Mouse (Mus musculus) liver, postnatal 0 days (tissue): Measurements from ENCODE around the gene Pwwp2a. TPM values are rescaled to one million over a fixed set of nuclear protein-coding genes. Genes with fewer than 3 reads are reported as not detected.

Experiments used
- ATAC-seq: fragments of 200-750 bp; cut with Nextera tagmentation; 2 replicates; pipeline ENCODE4 v1.8.0; 2017; ENCODE audit warnings: mild to moderate bottlenecking, moderate library complexity
- DNase-seq: peaks from one replicate; pipeline ENCODE4 v3.0.0-alpha.2; 2016
- H3K27ac ChIP-seq: fragments of 300-500 bp; sonication (generic); 2 replicates; pipeline ENCODE4 v1.5.1; 2014; ENCODE audit warnings: antibody characterized with exemption, moderate library complexity, mild to moderate bottlenecking, low read depth
- H3K27me3 ChIP-seq: fragments of 300-500 bp; sonication (generic); 2 replicates; pipeline ENCODE4 v1.6.1; 2014; ENCODE audit warnings: low read length, control low read depth, mixed read lengths; ENCODE audit not compliant: insufficient read depth
- H3K36me3 ChIP-seq: fragments of 300-500 bp; sonication (generic); replicated peaks from 2 replicates; pipeline ENCODE4 v1.6.1; 2014; ENCODE audit warnings: mild to moderate bottlenecking, control low read depth, low read length, moderate library complexity, mixed read lengths; ENCODE audit not compliant: insufficient read depth
- H3K4me1 ChIP-seq: fragments of 300-500 bp; sonication (generic); 2 replicates; pipeline ENCODE4 v1.6.1; 2014; ENCODE audit warnings: antibody characterized with exemption, mild to moderate bottlenecking, control low read depth; ENCODE audit not compliant: insufficient read depth
- H3K4me2 ChIP-seq: fragments of 300-500 bp; sonication (generic); 2 replicates; pipeline ENCODE4 v1.6.1; 2014; ENCODE audit warnings: low read depth, mild to moderate bottlenecking, low read length, moderate library complexity, mixed read lengths
- H3K4me3 ChIP-seq: fragments of 300-500 bp; sonication (generic); 2 replicates; pipeline ENCODE4 v1.5.1; 2014; ENCODE audit warnings: low read depth, low read length
- H3K9ac ChIP-seq: fragments of 300-500 bp; sonication (generic); replicated peaks from 2 replicates; pipeline ENCODE4 v1.6.1; 2014; ENCODE audit warnings: mild to moderate bottlenecking, moderate library complexity
- H3K9me3 ChIP-seq: fragments of 300-500 bp; sonication (generic); 2 replicates; pipeline ENCODE4 v1.6.1; 2016; ENCODE audit warnings: mild to moderate bottlenecking, control low read depth, low read length, mixed read lengths
- CTCF ChIP-seq: sonication (generic); IDR thresholded peaks from 2 replicates; pipeline ENCODE4 v1.5.1; 2016; ENCODE audit warnings: antibody characterized with exemption, low read depth
- EP300 ChIP-seq: IDR thresholded peaks from 2 replicates; pipeline ENCODE4 v1.6.1; 2016; ENCODE audit warnings: antibody characterized with exemption, low read depth, mild to moderate bottlenecking
- WGBS: fragments of 180-500 bp; shearing (Covaris S2); extraction: QIAGEN DNeasy Blood & Tissue Kit; methylation state at CpG from one replicate; pipeline ENCODE4 v1.1.7; 2014; ENCODE audit not compliant: insufficient replicate concordance; 5-methylcytosine and 5-hydroxymethylcytosine counted together
- polyA plus RNA-seq: library from polyadenylated mRNA; unstranded; fragments of >200 nt; fragmentation: Nextera tagmentation; extraction: Ambion mirVana; gene quantifications from 2 replicates; pipeline ENCODE4 v1.2.1, GENCODE M21; 2015

Pwwp2a gene
- polyA plus RNA-seq, 1 experiment from 2014 or later: 6.9 TPM

GRCm38 (mm10) chr11:43767749-43768148 lies 86.0 kb downstream of the Pwwp2a start:
- 66% methylated on average over 11 of the region's 11 CpGs for WGBS
- ATAC-seq: no peak
- no peak overlapping the region for H3K9ac ChIP-seq

GRCm38 (mm10) chr11:43770110-43770509 lies 88.3 kb downstream of the Pwwp2a start:
- WGBS: 67% methylated on average over 4 of the region's 4 CpGs
- Histone ChIP-seq H3K4me1 (no peaks in the 10 kb centered on the region), H3K27me3 (0 out of 2 replicates have a peak, but pooled peaks cover under 1% of the 10 kb centered on the region), H3K36me3 (no peaks in the 10 kb centered on the region), H3K27ac (no peak overlapping the region), H3K4me3 (no peak overlapping the region), H3K9ac (no peak overlapping the region), H3K9me3 (no peaks in the 10 kb centered on the region), H3K4me2 (no peak overlapping the region)
- DNase-seq (no peak), ATAC-seq (peak; percentile 81)
- no peak for TF ChIP-seq CTCF
- no peak for TF ChIP-seq EP300

More at GRCm38 (mm10) chr11:43767749-43768148, 86.0 kb downstream of the Pwwp2a start:
- Histone ChIP-seq H3K9me3 (no peaks in the 10 kb centered on the region), H3K27ac (no peak overlapping the region), H3K36me3 (no peaks in the 10 kb centered on the region), H3K4me3 (no peak overlapping the region), H3K4me1 (no peaks in the 10 kb centered on the region), H3K4me2 (peak overlapping the region; percentile 73; the same call in 1 of the 2 replicates), H3K27me3 (no peaks in the 10 kb centered on the region)
- DNase-seq: no peak
- no peak for TF ChIP-seq EP300
- TF ChIP-seq CTCF: no peak

Other genes starting within 250 kb of the Pwwp2a start
- 19.7 and 20.3 TPM in 2 replicates for gene Slu7, start 248.3 kb upstream of the Pwwp2a start, polyA plus RNA-seq
- gene C1qtnf2, start 207.7 kb upstream of the Pwwp2a start, polyA plus RNA-seq: 2.5 and 2.7 TPM in 2 replicates
- gene Ccnjl, start 153.2 kb upstream of the Pwwp2a start, polyA plus RNA-seq: 1.5 and 2.1 TPM in 2 replicates
- gene 4933415A04Rik, start 95.0 kb upstream of the Pwwp2a start, polyA plus RNA-seq: 0.51 and 0.72 TPM in 2 replicates
- gene Fabp6, start 80.5 kb upstream of the Pwwp2a start, polyA plus RNA-seq: not detected in 2 replicates
- gene Ttc1, start 66.0 kb downstream of the Pwwp2a start, polyA plus RNA-seq: 31.8 and 33.4 TPM in 2 replicates
- 6.4 and 6.6 TPM in 2 replicates for gene Adra1b, start 219.2 kb downstream of the Pwwp2a start, polyA plus RNA-seq